Mouse (Mus musculus) ovary, adult 18-20 months (tissue): Measurements from ENCODE around the gene Stx7.
"Not testable (repeated sequence)": the region's sequence is repeated elsewhere in the genome, so short reads cannot be mapped to it uniquely, and the experiment has no call there.

Experiments
- DNase-seq: peaks from one replicate; pipeline ENCODE4 v3.0.0; 2022; ENCODE audit warnings: low spot score, mixed read lengths

The Stx7 gene

GRCm38 (mm10) chr10:24149135-24149781 lies at the start of gene Stx7:
Gene Stx7 (plus strand): TSS chr10:24149302.
- DNase-seq: peak; percentile 88

- not testable (repeated sequence) for DNase-seq
Observed at GRCm38 (mm10) chr10:24101812-24102211, 47.3 kb upstream of the Stx7 start, which contains the start of gene Taar8c. Gene Taar8c (minus strand): TSS chr10:24101912.

- DNase-seq: not testable (repeated sequence)
Observed at GRCm38 (mm10) chr10:24103299-24103698, 45.8 kb upstream of the Stx7 start.

- no peak for DNase-seq
Observed at GRCm38 (mm10) chr10:24107747-24108146, 41.4 kb upstream of the Stx7 start.

- DNase-seq: no peak
Observed at GRCm38 (mm10) chr10:24108236-24108635, 40.9 kb upstream of the Stx7 start.

GRCm38 (mm10) chr10:24109434-24109833 lies 39.7 kb upstream of the Stx7 start, which contains the start of gene Taar9:
Gene Taar9 (minus strand): TSS chr10:24109534.
- DNase-seq: not testable (repeated sequence)

- no peak for DNase-seq
Observed at GRCm38 (mm10) chr10:24111116-24111778, 37.9 kb upstream of the Stx7 start.

- DNase-seq: peak; percentile 10
Observed at GRCm38 (mm10) chr10:24131451-24132262, 17.4 kb upstream of the Stx7 start.

- DNase-seq: peak; percentile 5
Observed at GRCm38 (mm10) chr10:24132273-24132672, 16.8 kb upstream of the Stx7 start.

GRCm38 (mm10) chr10:24133132-24133531 lies 16.0 kb upstream of the Stx7 start:
- no peak for DNase-seq

- DNase-seq: no peak
Observed at GRCm38 (mm10) chr10:24134071-24134645, 14.9 kb upstream of the Stx7 start.

GRCm38 (mm10) chr10:24138623-24139261 lies 10.4 kb upstream of the Stx7 start:
- DNase-seq: no peak

- no peak for DNase-seq
Observed at GRCm38 (mm10) chr10:24142735-24143134, 6.4 kb upstream of the Stx7 start.

- no peak for DNase-seq
Observed at GRCm38 (mm10) chr10:24150086-24150485, 984 bp downstream of the Stx7 start.

GRCm38 (mm10) chr10:24158470-24159254 lies 9.6 kb downstream of the Stx7 start:
- DNase-seq: no peak

GRCm38 (mm10) chr10:24159575-24159974 lies 10.5 kb downstream of the Stx7 start:
- DNase-seq: no peak

GRCm38 (mm10) chr10:24160349-24160748 lies 11.2 kb downstream of the Stx7 start:
- no peak for DNase-seq

- DNase-seq: peak; percentile 28
Observed at GRCm38 (mm10) chr10:24164137-24164908, 15.2 kb downstream of the Stx7 start.

- DNase-seq: no peak
Observed at GRCm38 (mm10) chr10:24164909-24165304, 15.8 kb downstream of the Stx7 start.

GRCm38 (mm10) chr10:24165526-24166055 lies 16.5 kb downstream of the Stx7 start:
- DNase-seq: no peak
